Mouse (Mus musculus) megakaryocyte, embryonic 14.5 days (primary cell): Measurements from ENCODE around the gene Nudt8.

ENCODE experiments used
- FLI1 ChIP-seq: IDR thresholded peaks from 2 replicates; pipeline ENCODE4 v1.6.1; 2012; ENCODE audit warnings: low read length, inconsistent platforms, mixed read lengths
- GATA1 ChIP-seq: IDR thresholded peaks from 3 replicates; pipeline ENCODE4 v1.6.1; 2012; ENCODE audit warnings: mixed read lengths, low read length, inconsistent platforms, borderline replicate concordance

DNA sequence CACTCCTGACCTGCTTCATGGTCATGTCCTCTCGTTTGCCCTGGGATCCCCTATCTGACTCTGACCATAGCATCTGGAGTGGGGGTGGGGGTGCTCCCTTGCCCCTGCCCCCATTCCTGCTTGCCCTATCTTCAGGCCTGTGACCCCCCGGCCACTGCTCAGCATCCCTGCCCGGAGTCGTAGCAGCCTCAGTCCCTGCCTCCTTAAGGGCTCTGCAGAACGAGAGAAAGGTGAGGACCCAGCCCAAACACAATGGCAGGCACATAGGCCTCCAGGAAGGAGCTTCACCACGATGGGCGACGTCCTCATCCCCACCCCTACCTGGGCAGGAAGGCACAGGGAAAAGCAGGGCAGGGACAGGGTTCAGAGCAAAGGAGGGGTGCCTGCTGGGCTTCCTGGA, 2.0 kb upstream of the Nudt8 start:
- no peak for TF ChIP-seq GATA1
- no peak for TF ChIP-seq FLI1
